Mouse (Mus musculus): ENCODE data around the gene Apod. TPM values are rescaled to one million over a fixed set of nuclear protein-coding genes. Genes with fewer than 3 reads are reported as not detected.
"Not testable (repeated sequence)": the region's sequence is repeated elsewhere in the genome, so short reads cannot be mapped to it uniquely, and the experiment has no call there.

The Apod gene
- total RNA-seq, 2 experiments from 2014 or later: 11.1 to 24.4 TPM

- intact Hi-C loops (cut with DNase I; ENCODE audit: low total_unique reads): no loop called here
Observed at GRCm38 (mm10) chr16:31327430-31327829, 12.8 kb upstream of the Apod start.

DNA sequence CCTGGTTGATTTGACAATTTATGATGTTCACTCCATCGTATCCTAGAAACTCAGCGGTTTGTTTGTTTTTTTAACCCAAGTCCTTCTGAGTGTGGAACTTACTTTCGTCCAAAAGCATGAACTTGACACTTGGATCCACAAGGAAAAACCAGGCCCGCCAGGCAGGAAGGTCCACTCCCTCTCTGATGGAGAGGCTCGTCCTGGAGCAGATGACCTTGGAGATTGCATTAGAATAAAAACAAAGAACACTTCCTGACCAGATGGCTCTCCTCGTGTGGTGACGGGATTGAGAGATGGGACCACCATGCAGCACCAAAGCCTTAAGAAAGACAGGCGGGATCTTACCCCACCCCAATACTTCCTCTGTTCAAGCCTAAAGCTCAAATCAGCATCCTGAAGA lies 12.1 kb upstream of the Apod start:
- intact Hi-C loops (cut with DNase I; ENCODE audit: low total_unique reads): no loop called here
- peak; percentile 44 for DNase-seq

More at GRCm38 (mm10) chr16:31327430-31327829, 12.8 kb upstream of the Apod start:
- no peak for DNase-seq

DNA sequence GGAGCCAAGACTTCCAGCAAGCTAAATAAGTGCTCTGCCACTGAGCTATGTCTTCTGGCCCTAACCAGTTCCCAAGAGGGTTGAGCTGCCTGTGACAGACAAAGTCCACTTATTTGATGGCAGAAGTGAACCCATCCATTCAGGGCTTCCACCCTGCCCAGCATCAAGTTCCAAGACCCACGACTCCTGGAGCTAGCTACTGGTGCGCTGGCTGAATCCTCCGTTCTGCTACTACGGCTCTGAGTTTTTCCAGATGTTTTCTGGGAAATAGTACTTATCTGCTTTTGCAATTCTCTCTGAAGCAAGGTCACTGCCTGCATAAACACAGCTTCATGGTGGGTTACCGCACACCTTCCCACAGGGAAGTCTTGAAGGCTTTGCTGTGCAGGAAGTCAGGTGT lies 11.4 kb upstream of the Apod start:
- intact Hi-C loops (cut with DNase I; ENCODE audit: low total_unique reads): no loop called here
- DNase-seq: peak; percentile 10

- intact Hi-C loops (cut with DNase I; ENCODE audit: low total_unique reads): no loop called here
- DNase-seq: no peak
Observed at GRCm38 (mm10) chr16:31325120-31325519, 10.5 kb upstream of the Apod start.

DNA sequence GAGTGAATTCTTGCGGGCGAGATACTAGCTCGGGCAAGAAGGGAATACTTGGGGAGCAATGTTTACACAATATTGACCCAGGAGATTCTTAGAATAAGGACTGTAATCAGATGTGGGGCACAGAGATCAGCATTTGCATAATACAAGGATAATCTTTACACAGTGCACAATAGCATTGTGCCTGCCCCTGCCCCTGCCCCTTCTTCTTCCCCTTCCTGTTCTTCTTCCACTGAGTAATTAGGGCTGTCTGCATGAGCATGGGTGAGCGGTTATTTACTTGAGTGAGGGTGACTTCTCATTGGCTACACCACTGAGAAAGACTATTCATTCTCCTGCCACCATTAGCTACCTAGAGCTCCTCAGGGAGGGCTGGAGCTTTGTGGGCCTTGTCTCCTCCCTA lies 6.9 kb upstream of the Apod start:
- no peak for DNase-seq
- intact Hi-C loops (cut with DNase I; ENCODE audit: low total_unique reads): no loop called here

DNA sequence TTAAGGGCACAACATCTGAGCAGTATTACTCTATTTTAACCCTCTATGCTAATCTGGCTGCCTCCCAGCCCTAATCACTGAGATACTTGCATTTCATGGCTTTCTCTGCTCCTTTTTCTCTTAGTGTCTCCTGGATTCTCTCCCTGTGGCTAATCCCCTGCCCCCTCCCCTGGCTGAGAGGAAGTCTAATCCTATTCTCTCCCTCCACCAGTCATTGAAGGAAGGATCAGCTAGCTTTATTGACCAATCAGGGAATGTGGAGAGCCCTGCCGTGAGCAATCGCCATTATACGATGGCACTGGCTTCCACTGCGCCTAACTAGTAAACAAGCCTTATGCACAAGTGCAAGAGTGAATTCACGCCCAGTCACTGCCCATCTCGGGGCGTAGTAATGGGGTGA lies 6.3 kb upstream of the Apod start:
- intact Hi-C loops (cut with DNase I; ENCODE audit: low total_unique reads): no loop called here
- no peak for DNase-seq

GRCm38 (mm10) chr16:31319723-31320122 lies 5.1 kb upstream of the Apod start:
- intact Hi-C loops (cut with DNase I; ENCODE audit: low total_unique reads): not testable (repeated sequence)

GRCm38 (mm10) chr16:31319316-31319715 lies 4.7 kb upstream of the Apod start:
- no peak for DNase-seq
- intact Hi-C loops (cut with DNase I; ENCODE audit: low total_unique reads): no loop called here

More at GRCm38 (mm10) chr16:31319723-31320122, 5.1 kb upstream of the Apod start:
- not testable (repeated sequence) for DNase-seq

GRCm38 (mm10) chr16:31318418-31318817 lies 3.8 kb upstream of the Apod start:
- DNase-seq: no peak
- intact Hi-C loops (cut with DNase I; ENCODE audit: low total_unique reads): no loop called here

DNA sequence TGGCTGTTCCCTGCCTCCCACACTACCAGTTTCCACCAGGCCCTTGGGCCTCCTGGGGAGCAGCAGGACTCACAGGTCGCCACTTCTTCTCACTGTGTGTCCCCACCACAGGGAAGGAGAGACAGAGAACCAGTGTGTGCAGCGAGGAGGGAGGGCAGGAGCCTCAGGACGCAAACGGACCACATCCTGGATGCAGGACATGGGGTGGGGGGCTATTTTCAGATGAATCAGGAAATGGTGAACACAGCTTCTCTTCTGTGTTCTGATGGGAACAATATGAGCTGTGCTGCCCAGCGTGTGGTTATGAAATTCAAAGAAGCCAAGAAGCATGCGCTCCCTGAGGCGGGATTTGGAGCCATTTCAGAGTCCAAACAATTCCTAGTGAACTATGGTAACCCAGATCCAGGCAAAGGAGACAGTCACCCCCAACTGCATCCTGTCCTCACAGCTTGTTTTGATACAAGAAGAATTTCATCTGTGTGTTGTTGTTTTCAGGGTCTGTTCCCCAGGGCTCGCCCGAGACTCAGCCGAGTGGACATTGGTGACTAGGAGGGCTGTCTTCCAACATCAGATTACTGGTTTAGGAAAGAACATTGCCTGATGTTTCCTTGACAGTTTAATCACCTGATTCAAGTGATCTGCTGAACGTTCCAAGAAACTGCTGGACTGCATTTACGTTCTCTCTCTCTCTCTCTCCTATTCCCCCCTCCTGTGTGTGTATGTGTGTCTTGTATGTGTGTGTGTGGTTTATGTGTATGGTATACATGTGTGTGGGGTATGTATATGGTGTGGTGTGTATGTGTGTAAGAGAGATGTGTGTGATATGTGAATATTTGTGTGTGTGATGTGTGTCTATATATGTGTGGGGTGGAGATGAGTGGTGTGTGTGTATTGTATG lies 1.9 kb upstream of the Apod start:
- intact Hi-C loops (cut with DNase I; ENCODE audit: low total_unique reads): not testable (repeated sequence)

GRCm38 (mm10) chr16:31315294-31315693 lies 686 bp upstream of the Apod start:
- intact Hi-C loops (cut with DNase I; ENCODE audit: low total_unique reads): no loop called here
- DNase-seq: no peak

More for the DNA sequence above, 1.9 kb upstream of the Apod start:
- peak; percentile 53 for DNase-seq

- no peak for DNase-seq
- intact Hi-C loops (cut with DNase I; ENCODE audit: low total_unique reads): no loop called here
Observed at GRCm38 (mm10) chr16:31313611-31314010, 997 bp downstream of the Apod start.

GRCm38 (mm10) chr16:31312296-31312695 lies 2.3 kb downstream of the Apod start:
- intact Hi-C loops (cut with DNase I; ENCODE audit: low total_unique reads): no loop called here
- DNase-seq: no peak

DNA sequence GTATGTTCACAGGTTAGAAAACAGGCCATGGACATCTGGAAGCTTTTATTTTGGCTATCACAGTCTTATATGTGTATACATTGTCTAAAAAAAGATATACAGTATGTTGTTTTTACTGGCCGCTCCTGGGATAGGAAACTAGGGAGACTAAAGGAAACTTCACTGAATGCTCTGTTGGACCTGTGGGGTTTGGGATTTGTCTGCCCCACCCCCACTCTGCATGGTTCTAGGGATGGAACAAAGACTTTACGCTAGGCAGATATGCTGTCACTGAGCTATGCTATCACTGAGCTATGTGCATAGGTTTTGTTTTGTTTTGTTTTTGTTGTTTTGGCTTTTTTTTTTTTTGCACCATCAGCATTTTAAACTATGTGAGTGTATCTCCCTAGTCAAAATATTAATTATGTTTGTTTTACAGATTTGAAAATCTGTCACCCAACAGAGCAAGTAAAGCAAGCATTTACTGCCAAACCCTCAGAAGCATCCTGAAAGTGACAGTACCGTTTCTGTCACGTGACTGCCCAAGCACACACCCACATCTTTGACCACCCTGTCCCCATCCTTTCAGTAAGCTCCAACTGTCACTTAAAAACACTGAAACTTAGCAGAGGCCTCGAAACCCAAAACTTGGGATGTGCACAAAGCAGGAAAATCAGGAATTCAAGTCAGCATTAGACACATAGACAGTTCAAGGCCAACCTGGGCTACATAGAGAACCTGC lies 9.2 kb downstream of the Apod start:
- intact Hi-C loops (cut with DNase I; ENCODE audit: low total_unique reads): no loop called here
- DNase-seq: no peak

GRCm38 (mm10) chr16:31303276-31303675 lies 11.3 kb downstream of the Apod start:
- DNase-seq: peak; percentile 71
- intact Hi-C loops (cut with DNase I; ENCODE audit: low total_unique reads): no loop called here

- intact Hi-C loops (cut with DNase I; ENCODE audit: low total_unique reads): no loop called here
- DNase-seq: no peak
Observed at GRCm38 (mm10) chr16:31300883-31301532, 13.6 kb downstream of the Apod start.

GRCm38 (mm10) chr16:31300467-31300866 lies 14.1 kb downstream of the Apod start:
- no peak for DNase-seq
- intact Hi-C loops (cut with DNase I; ENCODE audit: low total_unique reads): no loop called here

DNA sequence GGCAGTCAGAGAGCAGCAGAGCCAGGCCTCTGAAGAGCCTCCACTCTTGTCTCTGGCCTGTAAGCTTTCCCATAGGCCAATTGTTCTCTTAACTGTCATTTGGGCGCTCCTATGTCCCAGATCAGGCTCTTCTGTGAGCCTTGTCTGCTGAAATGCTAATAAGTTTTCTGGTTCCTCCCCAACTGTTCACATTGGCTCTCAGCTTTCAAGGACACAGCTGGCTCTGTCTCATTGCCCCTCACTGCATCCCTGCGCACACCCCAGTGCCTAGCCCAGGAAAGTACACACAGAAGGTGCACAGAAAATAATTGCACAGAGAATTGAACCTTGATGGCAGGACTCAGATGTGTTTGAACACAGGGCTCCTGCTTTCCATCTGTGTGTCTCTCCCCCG lies 14.7 kb downstream of the Apod start:
- intact Hi-C loops (cut with DNase I; ENCODE audit: low total_unique reads): no loop called here
- no peak for DNase-seq

DNA sequence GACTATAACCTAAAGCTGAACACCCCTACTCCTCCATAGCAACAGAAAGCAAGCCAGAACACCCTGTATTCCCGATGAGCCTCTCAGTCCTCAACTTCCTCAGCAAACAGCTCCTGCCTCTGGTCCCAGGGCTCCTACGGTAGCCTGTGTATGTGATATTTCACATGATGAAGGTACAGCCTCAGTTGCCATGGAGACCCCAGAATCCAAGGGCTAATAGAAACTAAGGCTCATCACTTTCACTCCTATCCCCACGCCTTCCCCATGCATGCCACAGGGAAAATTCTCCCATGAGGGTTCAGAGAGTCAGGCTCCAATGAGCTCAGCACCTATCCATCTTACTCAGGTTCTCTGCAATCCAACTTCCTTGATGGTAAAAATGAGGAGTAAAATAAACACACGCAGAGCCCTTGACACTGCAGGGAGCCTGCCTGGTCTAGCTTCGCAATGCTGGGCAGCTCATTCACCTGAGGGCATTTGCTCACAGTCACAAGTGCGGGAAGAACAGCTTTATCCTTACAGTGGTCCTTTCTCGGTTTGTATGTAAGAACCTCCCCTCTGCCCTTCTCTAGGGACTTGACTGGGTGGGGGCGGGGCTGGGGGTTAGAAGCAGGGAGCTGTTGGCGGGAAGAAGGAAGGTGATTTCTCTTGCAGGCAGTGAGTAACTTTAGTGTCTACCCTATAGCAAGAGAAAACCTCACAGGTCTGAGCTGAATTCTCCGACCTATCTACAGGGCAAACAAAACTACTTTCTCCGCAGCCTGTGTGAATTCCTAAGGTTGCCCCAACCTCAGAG lies 15.2 kb downstream of the Apod start:
- DNase-seq: no peak
- intact Hi-C loops (cut with DNase I; ENCODE audit: low total_unique reads): no loop called here
